Mouse (Mus musculus) 3T3-L1 (cell line): ENCODE results near the gene Pi4k2b.
"Not testable (repeated sequence)": the region's sequence is repeated elsewhere in the genome, so short reads cannot be mapped to it uniquely, and the experiment has no call there.

ENCODE experiments used
- DNase-seq: peaks from one replicate; pipeline ENCODE4 v3.0.0-alpha.2; 2015; ENCODE audit warnings: low read depth, low spot score

The Pi4k2b gene

DNA sequence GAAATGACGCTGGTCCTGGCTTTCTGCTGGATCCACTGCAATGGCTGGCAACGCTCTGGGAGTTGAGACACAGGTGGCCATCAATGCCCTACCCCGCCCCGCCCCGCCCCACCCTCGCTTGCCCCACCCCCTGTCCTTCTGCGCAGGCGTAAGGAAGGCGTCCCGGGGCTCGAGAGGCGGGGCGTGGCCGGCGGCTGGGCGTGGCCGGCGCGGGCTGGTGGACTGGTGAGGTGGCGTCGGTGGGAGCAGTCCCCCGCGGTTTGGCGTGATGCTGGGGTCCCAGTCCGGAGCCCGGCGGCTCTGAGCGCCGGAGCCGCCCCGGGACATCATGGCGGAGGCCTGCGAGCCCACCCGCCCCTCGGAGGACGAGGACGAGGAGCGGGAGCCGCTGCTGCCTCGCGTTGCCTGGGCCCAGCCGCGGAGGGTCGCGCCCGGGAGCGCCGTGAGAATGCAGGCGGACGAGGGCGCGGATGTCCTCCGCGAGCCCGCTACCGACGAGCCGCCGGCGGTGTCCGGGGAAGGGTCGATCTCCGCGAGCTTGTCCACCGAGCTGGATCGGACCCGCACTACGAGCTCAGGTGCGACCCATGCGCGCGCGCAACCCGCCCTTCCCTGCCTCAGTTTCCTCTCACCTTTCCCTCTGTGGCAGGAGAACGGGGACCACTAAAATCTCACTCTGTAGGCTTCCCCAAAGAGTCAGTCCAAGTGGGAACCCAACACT lies at the start of gene Pi4k2b:
Pi4k2b (plus strand) TSS at position 184 of the 721 bp plus-strand sequence.
- DNase-seq, result peak; percentile 67

DNA sequence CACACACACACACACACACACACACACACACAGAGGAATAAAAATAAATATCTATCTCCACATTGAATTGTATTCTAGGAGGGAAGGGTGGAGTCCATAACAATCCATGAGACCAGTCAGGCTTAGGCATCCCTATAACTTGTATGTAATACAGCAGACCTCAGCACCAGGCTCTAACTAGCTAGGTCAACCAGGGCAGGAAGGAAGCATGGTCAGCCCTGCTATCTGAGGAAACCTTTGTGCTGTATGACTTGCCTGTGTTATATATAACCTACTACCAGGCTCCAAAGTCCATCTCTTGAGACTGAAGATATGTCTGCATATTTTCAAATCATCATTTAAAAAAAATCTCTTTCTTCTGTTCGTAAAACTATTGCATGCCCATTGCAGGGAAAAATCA lies 44.1 kb upstream of the Pi4k2b start:
- DNase-seq, result no peak

DNA sequence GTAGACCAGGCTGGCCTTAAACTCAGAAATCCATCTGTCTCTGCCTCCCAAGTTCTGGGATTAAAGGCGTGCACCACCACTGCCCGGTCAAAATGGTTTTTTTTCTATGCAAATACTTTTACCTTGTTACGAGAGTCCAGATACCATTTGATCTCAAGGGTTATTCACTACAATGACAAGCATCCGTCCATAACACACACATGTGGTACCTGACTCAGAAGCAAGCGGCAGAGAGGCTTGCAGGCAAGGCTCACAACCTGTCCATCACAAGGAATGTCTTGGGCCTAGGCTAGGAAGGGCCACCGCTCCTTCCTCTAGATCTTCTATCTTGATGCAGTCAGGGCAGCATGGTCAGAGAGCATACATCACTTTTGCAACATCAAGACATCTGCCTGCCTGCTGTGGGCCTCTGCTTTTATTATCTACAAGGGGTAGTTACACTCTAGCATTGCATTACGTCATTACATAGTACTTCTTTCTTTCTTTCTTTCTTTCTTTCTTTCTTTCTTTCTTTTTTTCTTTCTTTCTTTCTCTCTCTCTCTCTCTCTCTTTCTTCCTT lies 43.4 kb upstream of the Pi4k2b start:
- DNase-seq, result not testable (repeated sequence)

DNA sequence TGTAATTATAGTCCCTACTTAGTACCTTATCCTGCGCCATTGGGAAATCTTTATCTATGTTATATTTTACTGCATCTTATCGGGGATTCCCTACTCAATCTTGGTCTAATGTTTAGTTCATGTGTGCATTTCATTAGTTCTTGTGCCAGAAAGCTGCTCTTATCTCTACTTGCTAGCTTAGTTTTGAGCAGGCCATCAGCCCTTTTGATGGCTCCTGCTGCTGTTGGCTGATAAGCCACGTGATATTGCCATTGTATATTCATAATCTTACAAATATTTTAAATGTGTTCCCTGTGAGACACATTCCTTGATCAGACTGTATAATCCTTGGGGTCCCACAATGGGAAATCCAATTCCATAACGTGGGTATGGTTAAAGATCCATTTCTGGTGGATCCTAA lies 36.8 kb upstream of the Pi4k2b start:
- no peak for DNase-seq

DNA sequence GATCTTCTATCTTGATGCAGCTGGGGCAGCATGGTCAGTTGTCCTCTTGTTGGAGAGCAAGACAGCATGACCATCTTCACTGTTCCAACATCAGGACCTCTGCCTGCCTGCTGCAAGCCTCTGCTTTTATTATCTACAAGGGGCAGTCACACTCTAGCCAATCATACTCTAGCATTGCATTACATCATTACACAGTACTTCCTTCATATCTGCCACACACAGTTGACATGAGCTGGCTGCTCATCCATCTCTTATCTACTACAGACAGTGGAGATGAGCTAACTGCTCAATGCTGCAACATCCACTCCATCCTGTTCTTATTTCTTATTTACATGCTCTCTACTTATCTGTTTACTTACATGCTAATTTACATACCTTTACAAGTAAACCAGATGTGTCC lies 28.7 kb upstream of the Pi4k2b start:
- no peak for DNase-seq

DNA sequence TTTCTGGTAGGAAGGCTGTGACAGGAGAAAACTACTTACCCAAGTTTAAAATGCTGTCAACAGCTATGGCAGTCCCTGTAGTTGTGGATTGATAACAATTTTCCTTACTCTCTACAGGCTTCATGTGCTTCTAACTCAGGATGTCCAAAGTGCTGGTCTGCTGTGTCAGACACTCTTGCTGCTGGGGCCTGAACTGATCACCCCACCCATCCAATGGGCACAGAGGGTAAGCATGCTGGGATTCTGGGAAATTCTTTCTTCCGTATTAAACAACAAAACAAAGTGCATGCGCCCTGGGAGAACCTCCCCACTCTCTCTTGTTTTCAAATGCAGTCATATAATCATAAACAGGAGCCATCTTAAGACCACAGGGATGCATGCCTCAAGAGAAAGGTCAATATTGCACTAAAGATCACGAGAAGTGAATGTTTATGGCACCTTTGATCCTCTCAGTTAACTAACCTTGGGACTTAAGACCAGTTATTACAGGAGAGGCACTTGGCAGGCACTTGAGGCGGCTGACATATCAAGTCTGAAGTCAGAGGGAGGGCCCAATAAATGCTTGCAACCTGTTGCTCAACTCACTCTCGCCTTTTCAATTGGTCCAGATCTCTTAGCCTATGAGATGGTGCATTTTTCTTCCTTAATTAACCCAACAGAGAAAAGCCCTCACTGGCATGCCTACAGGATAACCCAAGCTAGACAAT lies 24.5 kb upstream of the Pi4k2b start:
- DNase-seq, result no peak

DNA sequence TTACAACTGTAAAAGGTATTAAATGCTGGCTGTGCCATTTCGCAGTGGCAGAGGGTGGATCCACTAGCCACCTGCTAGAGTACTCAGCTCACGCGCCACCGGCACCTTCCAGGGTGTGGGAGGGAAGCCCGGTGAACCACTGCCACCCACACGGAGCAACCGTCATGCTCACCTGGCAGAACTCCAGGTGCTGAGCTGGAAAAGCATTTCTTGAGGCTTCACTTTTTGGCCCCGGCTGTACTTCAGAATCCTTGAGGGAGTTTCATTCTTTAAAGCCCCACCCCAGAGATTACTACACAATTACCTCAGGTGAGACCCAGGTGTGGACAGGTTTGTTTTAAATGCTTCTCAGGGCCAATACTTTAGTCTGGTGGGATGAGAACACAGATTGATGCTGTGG lies 20.4 kb upstream of the Pi4k2b start:
- DNase-seq, result no peak

DNA sequence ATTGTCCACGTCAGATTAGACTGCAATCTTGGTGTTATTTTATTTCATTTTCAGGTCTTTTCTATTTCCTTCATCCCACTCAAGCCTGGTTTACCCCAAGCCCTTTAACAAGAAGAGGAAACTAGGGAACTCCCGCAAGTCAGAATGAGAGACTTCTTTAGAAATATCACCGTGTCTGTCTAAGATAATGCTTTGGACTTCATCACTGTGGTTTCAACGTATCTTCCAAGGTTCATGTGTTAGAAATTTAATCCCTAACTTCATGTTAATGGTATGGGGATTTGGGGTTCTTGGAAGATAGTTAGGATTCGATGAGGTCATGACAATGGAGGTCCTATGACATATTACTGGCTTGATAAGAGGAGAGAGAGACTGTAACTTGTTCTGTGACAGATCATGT lies 13.6 kb upstream of the Pi4k2b start:
- DNase-seq, result no peak

DNA sequence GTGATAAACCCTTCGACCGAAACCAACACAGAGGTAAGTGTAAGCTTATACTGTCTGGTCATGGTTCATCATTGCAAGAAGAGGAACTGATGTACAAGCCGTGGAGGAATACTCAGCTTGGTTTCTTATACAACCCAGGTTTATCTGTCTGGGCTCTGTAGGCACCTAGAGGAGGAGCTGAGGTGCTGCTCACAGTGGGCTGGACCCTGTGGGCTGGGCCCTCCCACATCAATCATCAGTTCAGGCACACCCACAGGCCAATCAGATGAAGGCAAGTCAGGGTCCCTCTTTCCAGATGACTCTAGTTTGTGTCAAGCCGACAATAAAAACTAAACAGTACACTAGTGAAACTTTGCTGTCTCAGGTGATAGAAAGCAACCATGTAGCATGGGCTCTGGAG lies 8.6 kb upstream of the Pi4k2b start:
- no peak for DNase-seq

DNA sequence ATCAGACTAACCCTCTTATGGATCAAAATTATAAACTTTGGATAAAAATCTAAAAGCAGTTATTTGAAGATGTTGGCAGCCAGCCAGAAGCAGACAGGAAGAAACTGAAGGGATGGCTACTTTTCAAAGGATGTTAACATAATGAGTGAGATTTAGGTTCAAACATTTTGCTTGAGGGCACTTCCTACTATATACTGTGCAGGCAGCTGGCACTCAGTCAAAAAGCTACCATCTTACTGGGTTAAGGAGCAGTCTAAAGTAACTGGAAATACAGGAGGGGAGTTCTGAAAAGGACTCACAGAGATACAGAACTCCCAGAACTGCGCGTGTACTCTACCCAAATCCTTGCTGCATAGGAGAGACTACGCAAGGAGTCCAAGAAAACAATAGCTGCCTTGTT lies 5.3 kb upstream of the Pi4k2b start:
- DNase-seq, result no peak

DNA sequence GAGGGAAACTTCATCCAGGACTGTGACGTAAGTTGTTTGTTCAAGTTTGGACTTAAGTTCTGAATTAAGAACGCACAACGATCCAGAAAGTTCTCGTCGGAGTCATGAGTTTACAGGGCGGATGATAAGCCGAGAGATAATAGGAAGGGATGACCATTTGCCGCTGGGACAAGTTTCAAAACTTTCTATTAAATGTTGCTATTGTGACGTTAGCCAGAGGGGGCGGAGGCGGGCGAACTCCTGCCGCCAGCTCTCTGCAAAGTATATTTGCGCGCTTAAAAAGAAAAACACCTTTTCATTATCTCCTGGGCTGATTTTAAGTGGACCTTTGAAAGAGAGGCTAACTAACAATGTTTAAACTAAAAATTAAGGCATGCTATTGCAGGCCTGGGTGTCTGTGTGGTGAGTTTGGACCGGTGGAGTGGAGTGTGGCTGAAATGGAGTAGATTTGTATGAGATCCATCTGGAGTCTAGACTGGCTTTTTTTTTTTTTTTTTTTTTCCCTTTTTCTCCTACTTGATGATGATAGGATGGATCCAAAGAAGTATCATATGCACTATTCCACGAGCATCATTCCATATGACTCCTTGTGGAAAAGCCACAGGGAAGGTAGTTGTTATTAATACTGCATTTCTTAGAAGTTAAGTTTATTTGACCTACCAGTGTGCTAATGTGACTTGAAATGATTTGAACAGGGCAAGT lies 889 bp downstream of the Pi4k2b start:
- DNase-seq, result peak; percentile 85

DNA sequence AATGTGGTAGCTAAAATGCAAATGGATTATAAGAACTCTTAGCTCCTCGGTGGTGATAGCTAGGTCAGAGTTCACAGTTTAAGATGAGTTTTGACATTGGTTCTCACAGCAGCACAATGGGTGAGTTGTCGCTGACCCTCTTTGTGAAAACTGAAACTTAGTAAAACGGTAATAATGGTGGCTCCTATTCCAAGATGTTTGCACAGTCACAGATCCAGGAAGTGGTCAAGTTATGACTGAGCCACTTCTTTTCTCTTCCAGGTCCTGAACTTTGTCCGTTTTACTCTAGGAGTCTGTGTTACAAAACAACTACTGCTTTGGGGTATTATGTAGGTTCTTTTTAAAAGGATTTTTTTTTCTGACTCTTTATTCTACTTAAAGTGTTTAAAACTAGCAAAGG lies 1.9 kb downstream of the Pi4k2b start:
- DNase-seq, result peak; percentile 52

DNA sequence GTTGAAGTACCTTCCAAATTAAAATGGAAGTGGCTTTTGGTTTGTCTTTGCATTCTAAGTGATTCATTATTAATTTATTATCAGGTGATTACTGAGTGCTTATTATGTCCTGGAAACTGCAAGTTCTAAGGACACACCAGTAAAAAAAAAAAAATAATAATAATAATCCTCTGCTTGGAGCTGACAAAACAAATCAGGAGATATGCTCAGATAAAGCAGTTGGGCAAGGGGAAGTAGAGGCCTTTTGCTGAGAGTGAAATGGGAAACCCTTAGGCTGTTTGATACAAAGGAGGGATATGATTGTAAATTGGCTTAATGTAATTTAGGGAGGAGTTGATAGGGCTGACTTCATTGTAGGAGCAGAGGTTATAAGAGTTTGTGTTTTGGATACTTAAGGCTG lies 5.5 kb downstream of the Pi4k2b start:
- no peak for DNase-seq

DNA sequence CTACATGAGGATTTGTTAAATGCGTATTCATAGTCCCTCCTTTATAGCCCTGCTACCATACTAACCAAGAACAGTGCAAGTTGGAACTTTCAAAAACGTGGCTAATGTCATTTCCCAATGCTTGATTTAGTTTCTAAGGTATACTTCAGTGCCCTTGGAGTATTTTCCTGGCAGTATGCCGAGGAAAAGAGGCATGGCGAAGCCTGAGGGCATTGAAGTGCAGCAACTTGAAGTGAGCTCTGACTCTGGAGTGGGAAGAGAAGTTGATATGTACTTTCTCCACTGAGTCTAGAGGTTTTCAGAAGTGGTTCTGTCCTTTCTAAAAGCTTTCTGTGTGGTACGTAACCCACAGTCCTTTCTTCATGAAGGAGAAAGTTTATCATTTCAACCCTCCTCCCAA lies 7.4 kb downstream of the Pi4k2b start:
- DNase-seq, result no peak

DNA sequence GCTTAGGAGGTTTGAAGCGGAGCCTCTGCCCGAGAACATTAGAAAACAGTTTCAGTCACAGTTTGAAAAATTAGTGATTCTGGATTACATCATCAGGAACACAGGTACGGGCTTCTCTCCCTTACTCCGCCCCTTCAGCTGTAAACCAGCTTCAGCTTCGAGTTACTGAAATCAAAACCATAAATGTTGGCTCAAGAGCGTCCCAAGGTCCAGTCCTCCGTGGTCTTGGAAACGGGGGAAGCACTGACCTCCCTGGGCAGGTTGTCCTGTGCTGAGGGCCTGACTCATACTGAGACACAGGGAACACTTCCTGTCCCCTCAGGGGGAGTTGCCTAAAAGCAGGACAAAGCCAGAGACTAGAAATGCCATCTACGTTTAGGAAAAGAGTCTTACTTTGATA lies 11.8 kb downstream of the Pi4k2b start:
- DNase-seq, result no peak

DNA sequence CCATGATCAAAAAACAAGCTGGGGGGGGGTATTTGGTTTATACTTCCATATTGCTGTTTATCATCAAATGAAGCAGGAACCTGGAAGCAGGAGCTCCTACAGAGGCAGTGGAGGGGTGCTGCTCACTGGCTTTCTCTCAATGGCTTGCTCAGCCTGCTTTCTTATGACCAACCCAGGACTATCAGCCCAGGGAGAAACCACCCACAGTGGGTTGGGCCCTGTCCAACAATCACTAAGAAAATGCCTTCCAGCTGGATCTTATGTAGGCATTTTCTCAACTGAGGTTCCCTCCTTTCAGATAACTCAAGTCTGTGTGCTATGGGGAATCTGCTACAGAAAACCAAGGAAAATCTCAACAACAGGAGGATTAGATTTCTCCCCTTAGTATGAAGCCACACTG lies 12.8 kb downstream of the Pi4k2b start:
- peak; percentile 60 for DNase-seq

DNA sequence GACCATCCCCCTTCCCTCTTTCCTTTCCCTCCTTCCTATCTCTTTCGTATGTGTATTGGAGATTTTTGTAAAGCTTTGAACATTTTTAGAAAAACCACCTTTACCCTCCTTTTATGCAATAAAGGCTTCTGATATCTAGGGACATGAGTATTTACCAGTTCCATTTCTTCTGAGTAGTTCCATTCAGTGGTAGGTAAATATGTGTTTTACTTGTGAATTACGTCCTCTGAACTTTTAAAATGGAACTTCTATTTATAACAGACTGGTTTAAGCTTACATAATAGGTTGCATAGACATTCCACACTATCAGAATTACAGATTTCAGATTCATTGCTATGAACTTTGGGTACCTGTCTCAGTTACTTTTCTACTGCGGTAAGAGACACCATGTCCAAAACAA lies 14.0 kb downstream of the Pi4k2b start:
- DNase-seq, result no peak

DNA sequence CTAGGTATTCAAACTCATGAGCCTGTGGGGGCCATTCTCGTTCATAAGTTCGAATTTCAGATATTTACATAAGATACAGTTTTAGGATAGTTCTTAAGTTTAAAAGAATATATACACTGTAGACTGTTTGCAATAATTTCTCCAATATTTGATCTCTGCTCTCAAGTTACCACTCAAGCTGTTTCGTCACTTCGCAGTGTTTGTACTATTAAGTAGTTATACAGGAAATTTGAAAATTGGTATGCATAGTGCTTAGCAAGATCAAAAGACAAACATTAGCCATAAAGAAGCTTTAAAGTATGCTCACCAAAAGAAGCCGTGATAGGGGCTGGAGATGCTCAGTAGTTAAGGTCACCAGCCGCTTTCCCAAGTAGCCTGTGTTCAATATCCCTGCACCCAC lies 14.6 kb downstream of the Pi4k2b start:
- DNase-seq, result no peak

DNA sequence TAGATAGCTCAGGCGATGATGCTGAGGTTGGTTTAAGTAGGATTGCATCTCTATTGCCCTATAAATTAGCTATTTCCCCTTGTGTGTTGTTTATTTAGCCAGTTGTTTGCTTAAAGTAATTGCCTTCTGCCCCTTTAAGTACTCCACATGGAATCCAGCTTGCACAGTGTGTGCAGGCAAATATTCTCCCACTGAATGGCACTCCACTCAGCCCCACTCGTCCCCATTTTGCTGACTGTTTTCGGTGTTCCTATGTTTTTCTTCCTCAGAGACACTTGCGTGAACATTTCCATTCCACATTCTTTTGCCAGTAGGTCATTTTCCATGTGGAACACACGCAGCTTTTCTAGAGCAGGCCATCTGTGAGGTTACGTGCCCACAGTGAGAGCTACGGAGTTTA lies 21.2 kb downstream of the Pi4k2b start:
- DNase-seq, result no peak

DNA sequence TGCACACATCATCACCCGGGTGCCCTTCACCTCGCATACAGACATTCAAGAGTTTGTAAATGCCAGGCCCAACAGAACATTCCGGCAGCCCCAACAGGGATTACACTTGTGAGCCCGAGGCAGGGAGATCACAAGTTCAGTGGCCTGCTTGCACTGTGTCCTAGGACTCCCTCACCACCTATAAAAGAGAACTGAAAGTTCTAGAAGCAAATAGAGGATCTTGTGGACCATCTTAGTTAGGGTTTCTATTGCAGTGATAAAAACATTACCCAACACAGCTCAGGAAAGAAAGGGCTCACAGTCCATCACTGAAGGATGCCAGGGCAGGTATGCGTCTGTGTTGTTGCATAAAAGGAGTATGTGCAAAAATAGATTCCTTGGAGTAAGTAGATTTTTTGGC lies 32.9 kb downstream of the Pi4k2b start:
- no peak for DNase-seq

DNA sequence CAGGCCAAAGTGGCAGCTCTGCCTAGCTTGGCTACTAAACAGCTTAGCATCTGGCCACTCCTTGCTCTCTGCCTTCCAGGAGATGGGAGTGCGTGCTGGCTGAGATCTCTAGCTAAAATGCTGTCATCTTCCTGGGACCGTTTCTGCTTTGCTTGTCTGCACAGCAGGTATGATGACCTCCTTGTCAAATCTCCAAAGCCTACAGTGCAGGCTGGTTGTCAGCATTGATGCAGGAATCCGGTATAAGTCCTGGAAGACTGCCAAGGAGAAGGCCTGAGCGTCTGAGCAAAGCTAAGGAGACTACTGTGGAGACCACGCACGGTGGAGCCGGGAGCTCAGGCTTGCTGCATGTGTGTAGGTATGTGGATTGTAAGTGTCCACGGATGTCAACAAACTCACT lies 33.9 kb downstream of the Pi4k2b start, which contains the start of gene Zcchc4:
Zcchc4 (plus strand) TSS at position 173 of the 400 bp plus-strand sequence.
- DNase-seq, result no peak
